Mouse (Mus musculus) hindbrain, embryonic 11.5 days (tissue): ENCODE results near the gene Vldlr. TPM values are rescaled to one million over a fixed set of nuclear protein-coding genes. Genes with fewer than 3 reads are reported as not detected.

ENCODE experiments used
- ATAC-seq: fragments of 200-750 bp; cut with Nextera tagmentation; 2 replicates; pipeline ENCODE4 v1.8.0; 2017; ENCODE audit warnings: mild to moderate bottlenecking, moderate TSS enrichment, moderate library complexity; ENCODE audit not compliant: low FRiP score
- DNase-seq: peaks from one replicate; pipeline ENCODE4 v3.0.0-alpha.2; 2015; ENCODE audit warnings: low spot score
- H3K27ac ChIP-seq: fragments of 300-500 bp; sonication (generic); 2 replicates; pipeline ENCODE4 v1.5.1; 2014; ENCODE audit warnings: mild to moderate bottlenecking, low read depth, low read length
- H3K27me3 ChIP-seq: fragments of 300-500 bp; sonication (generic); 2 replicates; pipeline ENCODE4 v1.6.1; 2014; ENCODE audit warnings: mild to moderate bottlenecking, low read length, moderate library complexity, mixed read lengths; ENCODE audit not compliant: control insufficient read depth, insufficient read depth
- H3K36me3 ChIP-seq: fragments of 300-500 bp; sonication (generic); 2 replicates; pipeline ENCODE4 v1.6.1; 2014; ENCODE audit warnings: mild to moderate bottlenecking, low read length, moderate library complexity, mixed read lengths; ENCODE audit not compliant: control insufficient read depth, insufficient read depth
- H3K4me1 ChIP-seq: fragments of 300-500 bp; sonication (generic); replicated peaks from 2 replicates; pipeline ENCODE4 v1.6.1; 2014; ENCODE audit warnings: low read length, mixed read lengths; ENCODE audit not compliant: control insufficient read depth, insufficient read depth
- H3K4me2 ChIP-seq: fragments of 300-500 bp; sonication (generic); replicated peaks from 2 replicates; pipeline ENCODE4 v1.6.1; 2014; ENCODE audit warnings: mild to moderate bottlenecking, low read depth, low read length
- H3K4me3 ChIP-seq: fragments of 300-500 bp; sonication (generic); 2 replicates; pipeline ENCODE4 v1.5.1; 2014; ENCODE audit warnings: low read depth, low read length
- H3K9ac ChIP-seq: fragments of 300-500 bp; sonication (generic); 2 replicates; pipeline ENCODE4 v1.6.1; 2014; ENCODE audit warnings: low read depth, low read length
- H3K9me3 ChIP-seq: fragments of 300-500 bp; sonication (generic); 2 replicates; pipeline ENCODE4 v1.6.1; 2016; ENCODE audit warnings: low read length; ENCODE audit not compliant: control insufficient read depth
- WGBS: fragments of 180-500 bp; shearing (Covaris S2); extraction: QIAGEN DNeasy Blood & Tissue Kit; methylation state at CpG from one replicate; pipeline ENCODE4 v1.1.7; 2014; 5-methylcytosine and 5-hydroxymethylcytosine counted together
- polyA plus RNA-seq: library from polyadenylated mRNA; unstranded; fragments of >200 nt; fragmentation: Nextera tagmentation; extraction: Ambion mirVana; gene quantifications from 2 replicates; pipeline ENCODE4 v1.2.1, GENCODE M21; 2014

Vldlr gene
- polyA plus RNA-seq, 1 experiment from 2014 or later = 10.4 TPM

- Histone ChIP-seq H3K27ac (no peak overlapping the region), H3K9ac (no peak overlapping the region), H3K36me3 (no peaks in the 10 kb centered on the region), H3K4me3 (no peak overlapping the region), H3K27me3 (no peaks in the 10 kb centered on the region), H3K4me2 (no peak overlapping the region), H3K4me1 (no peaks in the 10 kb centered on the region), H3K9me3 (no peaks in the 10 kb centered on the region)
- ATAC-seq (no peak), DNase-seq (no peak)
- WGBS = 90% methylated on average over 3 of the region's 3 CpGs
Observed at GRCm38 (mm10) chr19:27255678-27256077, 39.4 kb downstream of the Vldlr start.

DNA sequence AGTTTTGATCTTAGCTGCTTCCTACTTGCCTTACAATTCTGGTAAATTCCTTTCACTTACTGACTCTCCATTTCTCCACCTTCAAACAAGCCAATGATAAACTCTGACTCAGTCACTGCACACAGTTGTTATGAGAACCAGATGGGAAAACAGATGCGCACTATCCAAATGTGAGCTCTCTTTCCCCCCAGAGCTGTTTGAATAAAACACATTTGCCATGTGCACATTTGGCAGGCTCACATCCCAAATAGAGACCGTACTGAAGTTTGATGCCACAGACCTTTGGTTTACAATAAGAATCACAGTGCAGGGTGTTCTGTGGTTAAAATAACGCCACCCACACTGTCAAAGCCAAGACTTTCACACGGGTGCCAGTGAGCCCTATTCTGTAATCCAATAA, 43.8 kb downstream of the Vldlr start:
- H3K9me3 ChIP-seq = no peaks in the 10 kb centered on the region
- 78% methylated on average over 4 of the region's 4 CpGs for WGBS
- no peaks in the 10 kb centered on the region for H3K4me1 ChIP-seq
- H3K36me3 ChIP-seq = no peaks in the 10 kb centered on the region
- DNase-seq (no peak), ATAC-seq (no peak)
- no peaks in the 10 kb centered on the region for H3K27me3 ChIP-seq
- no peak overlapping the region for H3K27ac ChIP-seq
- H3K9ac ChIP-seq = no peak overlapping the region
- H3K4me2 ChIP-seq = no peak overlapping the region
- H3K4me3 ChIP-seq = no peak overlapping the region

DNA sequence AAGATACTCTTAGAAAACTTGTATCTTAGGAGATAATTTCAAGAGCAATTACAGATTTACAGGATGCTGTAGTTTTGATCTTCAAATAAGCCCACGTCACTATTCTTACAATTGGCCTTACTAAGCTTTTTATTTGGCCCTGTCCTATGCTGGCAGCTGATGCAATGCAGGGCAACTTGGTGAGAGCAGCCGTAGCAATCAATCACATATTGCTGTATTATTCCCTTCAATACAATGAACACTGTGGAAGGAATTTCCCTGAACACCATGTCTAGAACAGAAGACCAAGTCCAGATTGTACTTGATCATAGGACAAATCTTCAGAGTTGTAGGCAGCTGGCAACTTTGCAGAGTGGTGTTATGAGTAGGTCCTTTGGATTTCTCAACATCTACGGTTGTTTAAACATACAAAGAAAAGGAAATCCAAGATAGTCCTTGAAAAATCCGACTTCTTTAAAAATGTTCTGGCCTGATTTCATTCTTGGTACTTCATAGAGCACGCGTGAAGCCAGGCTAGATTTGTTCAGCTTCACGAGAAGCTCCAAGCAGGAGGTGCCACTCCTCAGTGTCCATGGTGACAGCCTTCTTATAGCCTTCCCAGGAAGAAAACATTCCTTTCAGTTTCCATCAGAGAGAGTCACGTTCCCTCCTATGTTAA, 44.5 kb downstream of the Vldlr start:
- Histone ChIP-seq H3K9me3 (no peaks in the 10 kb centered on the region), H3K4me2 (no peak overlapping the region), H3K27me3 (no peaks in the 10 kb centered on the region), H3K27ac (no peak overlapping the region), H3K4me1 (no peaks in the 10 kb centered on the region), H3K4me3 (no peak overlapping the region), H3K36me3 (no peaks in the 10 kb centered on the region), H3K9ac (no peak overlapping the region)
- WGBS = 87% methylated on average over 8 of the region's 8 CpGs
- no peak for DNase-seq
- ATAC-seq = no peak

DNA sequence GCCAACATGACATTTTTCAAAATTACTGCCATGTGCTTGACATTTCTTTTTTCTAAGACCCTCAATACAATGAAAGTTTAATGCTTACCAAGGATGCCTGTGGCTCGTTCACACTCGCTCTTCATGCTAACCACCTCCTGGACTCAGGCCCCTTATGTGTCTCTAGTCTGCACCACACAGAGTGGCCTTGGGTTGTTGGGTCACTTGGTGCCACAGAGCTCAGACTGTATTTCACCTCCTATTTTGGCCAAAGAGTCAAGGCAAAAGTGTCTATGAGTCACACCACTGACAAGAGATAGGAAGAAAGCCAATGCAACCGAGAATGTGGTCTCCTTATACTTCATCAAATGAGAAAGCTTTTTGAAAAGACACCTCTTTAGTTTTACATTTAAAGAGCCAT, 45.9 kb downstream of the Vldlr start:
- no peak for ATAC-seq
- no peaks in the 10 kb centered on the region for H3K36me3 ChIP-seq
- no peak overlapping the region for H3K4me2 ChIP-seq
- H3K4me1 ChIP-seq = no peaks in the 10 kb centered on the region
- no peak for DNase-seq
- WGBS = 94% methylated on average over 3 of the region's 3 CpGs
- no peak overlapping the region for H3K4me3 ChIP-seq
- no peaks in the 10 kb centered on the region for H3K27me3 ChIP-seq
- H3K9ac ChIP-seq = no peak overlapping the region
- H3K9me3 ChIP-seq = no peaks in the 10 kb centered on the region
- no peak overlapping the region for H3K27ac ChIP-seq

DNA sequence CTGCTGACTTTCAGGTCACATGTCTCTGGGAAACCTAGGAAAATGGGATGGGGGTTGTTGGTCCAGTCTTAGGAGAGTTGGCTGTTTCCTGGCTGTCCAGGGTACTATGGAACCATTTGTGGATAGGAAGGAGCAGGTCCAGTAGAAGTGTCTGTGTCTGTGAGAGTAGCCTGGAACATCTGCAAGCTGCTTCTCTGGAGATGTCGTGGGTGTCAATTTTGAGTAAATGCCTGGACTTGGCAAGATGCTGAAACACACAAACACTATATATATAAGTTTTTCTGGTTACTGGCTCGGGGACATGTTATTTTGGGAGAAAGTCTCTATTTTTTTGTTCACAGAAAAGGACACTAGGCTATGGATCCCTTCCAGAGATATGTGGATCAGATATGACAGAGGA, 57.1 kb downstream of the Vldlr start:
- WGBS = 83% methylated on average over 2 of the region's 2 CpGs
- DNase-seq = no peak
- no peaks in the 10 kb centered on the region for H3K27me3 ChIP-seq
- no peaks in the 10 kb centered on the region for H3K9me3 ChIP-seq
- no peak overlapping the region for H3K4me2 ChIP-seq
- H3K36me3 ChIP-seq = no peaks in the 10 kb centered on the region
- no peaks in the 10 kb centered on the region for H3K4me1 ChIP-seq
- no peak overlapping the region for H3K27ac ChIP-seq
- no peak for ATAC-seq
- no peak overlapping the region for H3K4me3 ChIP-seq
- H3K9ac ChIP-seq = no peak overlapping the region

DNA sequence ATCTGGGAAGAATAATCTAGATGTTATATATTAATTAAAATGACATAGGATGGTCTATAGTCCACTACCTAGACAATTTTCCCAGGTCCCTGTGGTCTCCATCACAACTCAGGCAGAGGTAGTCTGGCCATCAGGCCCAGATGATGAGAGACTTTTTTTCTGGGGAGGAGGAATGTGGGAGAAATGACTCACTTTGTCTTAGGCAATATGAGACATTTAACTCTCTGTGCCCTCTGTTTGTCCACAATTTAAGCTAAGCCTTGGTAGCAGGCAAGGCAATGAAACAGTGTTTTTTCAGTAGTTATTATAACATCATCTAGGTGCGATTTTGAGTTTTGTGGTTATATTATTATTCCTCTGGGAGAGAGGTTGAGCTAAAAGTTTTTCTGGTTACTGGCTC, 58.1 kb downstream of the Vldlr start:
- H3K27me3 ChIP-seq = no peaks in the 10 kb centered on the region
- ATAC-seq = no peak
- no peaks in the 10 kb centered on the region for H3K4me1 ChIP-seq
- no peaks in the 10 kb centered on the region for H3K9me3 ChIP-seq
- H3K4me3 ChIP-seq = no peak overlapping the region
- DNase-seq = no peak
- H3K36me3 ChIP-seq = no peaks in the 10 kb centered on the region
- 80% methylated on average over 1 of the region's 1 CpGs for WGBS
- no peak overlapping the region for H3K4me2 ChIP-seq
- H3K27ac ChIP-seq = no peak overlapping the region
- no peak overlapping the region for H3K9ac ChIP-seq

DNA sequence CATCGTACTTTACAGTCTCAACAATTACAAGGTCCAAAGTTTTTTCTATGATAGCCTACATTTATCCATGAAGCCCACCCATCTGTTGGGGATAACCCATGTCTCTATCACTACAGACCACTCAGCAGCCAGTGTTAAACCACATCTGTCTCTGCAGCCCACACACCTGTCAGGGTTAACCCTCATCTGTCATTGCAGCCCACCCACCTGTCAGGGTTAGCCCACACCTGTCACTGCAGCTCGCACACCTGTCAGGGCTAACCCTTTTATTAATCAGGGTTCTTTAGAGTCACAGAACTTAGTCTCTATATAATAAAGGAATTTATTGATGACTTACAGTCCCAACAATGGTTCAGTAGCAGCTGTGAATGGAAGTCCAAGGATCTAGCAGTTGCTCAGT, 62.9 kb downstream of the Vldlr start:
- ATAC-seq (no peak), DNase-seq (no peak)
- H3K36me3 ChIP-seq = no peaks in the 10 kb centered on the region
- no peak overlapping the region for H3K27ac ChIP-seq
- H3K4me1 ChIP-seq = no peaks in the 10 kb centered on the region
- H3K9me3 ChIP-seq = no peaks in the 10 kb centered on the region
- no peak overlapping the region for H3K4me2 ChIP-seq
- no peak overlapping the region for H3K4me3 ChIP-seq
- H3K9ac ChIP-seq = no peak overlapping the region
- H3K27me3 ChIP-seq = no peaks in the 10 kb centered on the region
- WGBS = 91% methylated on average over 2 of the region's 2 CpGs

Other genes starting within 250 kb of the Vldlr start
- gene Kcnv2, start 106.1 kb downstream of the Vldlr start, polyA plus RNA-seq = 0.05 and 0.08 TPM in 2 replicates
- 78.3 and 81.3 TPM in 2 replicates for gene Pum3, start 213.3 kb downstream of the Vldlr start, polyA plus RNA-seq